Mouse (Mus musculus): ENCODE data around the gene Hmg20b. TPM values are rescaled to one million over a fixed set of nuclear protein-coding genes. Genes with fewer than 3 reads are reported as not detected.

Hmg20b gene
- total and polyA plus RNA-seq, 3 experiments: 7.9 to 39.6 (median 18.7) TPM

DNA sequence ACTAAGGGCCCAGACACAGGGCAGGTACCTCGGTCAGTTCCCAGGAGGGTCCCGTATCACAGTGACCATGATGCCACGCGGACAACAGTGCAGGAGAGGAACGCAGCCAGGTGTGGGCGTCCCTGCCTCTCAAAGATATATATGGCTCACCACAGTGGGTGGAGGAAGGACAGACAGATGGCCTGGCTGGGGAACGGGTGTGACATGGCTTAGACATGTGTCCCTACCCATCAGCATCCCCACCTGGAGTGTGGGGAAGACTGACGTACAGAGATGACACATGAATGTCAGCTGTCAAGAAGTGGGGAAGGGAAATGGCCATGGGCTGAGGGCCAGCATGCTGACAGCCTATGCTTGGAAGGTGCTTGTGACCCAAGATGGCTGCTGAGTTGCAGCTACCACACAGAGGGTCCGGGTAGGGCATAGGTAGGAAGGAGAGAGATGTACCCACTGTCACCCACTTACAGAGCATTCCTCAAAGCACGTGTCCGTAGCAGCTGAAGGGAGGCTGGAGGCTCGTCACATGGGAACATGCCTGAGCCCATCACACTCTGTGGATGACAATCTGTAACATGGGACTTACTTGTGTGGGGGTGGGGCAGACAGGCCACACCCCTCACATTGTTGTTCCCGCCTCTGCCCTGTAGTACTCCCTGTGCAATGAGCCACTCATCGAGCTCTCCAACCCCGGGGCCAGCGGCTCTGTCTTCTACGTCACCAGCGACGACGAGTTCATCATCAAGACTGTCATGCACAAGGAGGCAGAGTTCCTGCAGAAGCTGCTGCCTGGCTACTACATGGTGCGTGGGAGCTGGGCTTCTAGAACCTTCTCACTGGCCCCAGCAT is 43.2 kb downstream of the Hmg20b start:
- no peaks in the 10 kb centered on the region for H3K27me3 ChIP-seq (replicated peaks)
- peaks cover 12% of the 10 kb centered on the region for H3K79me2 ChIP-seq (replicated peaks; ENCODE audit: control insufficient read depth, extremely low read depth, insufficient read depth, poor library complexity, severe bottlenecking)
- H3K9ac ChIP-seq (ENCODE audit: insufficient read depth, low read depth): no peak overlapping the region
- in situ Hi-C loops (cut with MboI; ENCODE audit: low pct_ligation_motif_present, low pct_unique_long_range_greater_than_20kb, low sequenced_read_pairs): no loop called here
- H3K4me1 ChIP-seq (ENCODE audit: control insufficient read depth in 1 of 2, insufficient read depth in 2 of 2): peaks cover 21 to 70% of the 10 kb centered on the region in 2 experiments
- no peak overlapping the region for H3K27ac ChIP-seq (ENCODE audit: insufficient read depth, low read depth)
- no peaks in the 10 kb centered on the region for H3K9me3 ChIP-seq (replicated peaks; ENCODE audit: low read length)
- dilution Hi-C loops (cut with MboI; ENCODE audit: extremely low pct_ligation_motif_present, extremely low pct_unique_long_range_greater_than_20kb, low sequenced_read_pairs): no loop called here
- H3K4me2 ChIP-seq (ENCODE audit: insufficient read depth, low read depth, poor library complexity, severe bottlenecking): no peak overlapping the region
- H3K4me3 ChIP-seq (replicated peaks in 1 of 3; ENCODE audit: low read depth in 2 of 3, low read length in 2 of 3, poor library complexity in 1 of 3): no peak overlapping the region
- H3K36me3 ChIP-seq (replicated peaks in 1 of 2; ENCODE audit: control insufficient read depth in 1 of 2, insufficient read depth in 1 of 2, low read length in 1 of 2): peaks cover 61 to 75% of the 10 kb centered on the region in 2 experiments
- DNase-seq (ENCODE audit: extremely low read depth): no peak
- TF ChIP-seq ETS1 (conservative IDR thresholded peaks at IDR 0.05; ENCODE audit: low read depth, low read length) (peak; percentile 30; the same call in 1 of the 2 replicates), ZNF384 (IDR thresholded peaks at IDR 0.05; ENCODE audit: low read depth, low read length) (no peak)

DNA sequence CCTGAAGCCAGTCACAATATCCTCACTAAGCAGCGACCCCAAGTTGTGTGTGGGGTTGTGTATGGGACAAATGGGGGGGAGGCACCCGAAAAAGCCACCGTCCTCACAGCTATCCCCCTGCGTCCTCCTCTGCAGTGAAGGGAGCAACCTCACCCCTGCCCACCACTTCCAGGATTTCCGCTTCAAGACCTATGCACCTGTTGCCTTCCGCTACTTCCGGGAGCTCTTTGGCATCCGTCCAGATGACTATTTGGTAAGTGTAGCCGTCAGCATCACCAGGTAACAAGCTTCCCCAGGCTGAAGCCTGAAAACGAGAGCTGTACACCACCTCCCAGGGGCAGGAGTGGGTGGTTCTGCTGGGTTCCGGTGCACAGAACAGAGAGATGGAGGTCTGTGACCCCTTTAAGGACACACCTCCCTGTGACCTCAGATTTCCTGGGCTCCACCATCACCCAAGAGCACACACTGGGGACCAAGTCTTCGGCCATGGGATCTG is 44.1 kb downstream of the Hmg20b start:
- H3K79me2 ChIP-seq (replicated peaks; ENCODE audit: control insufficient read depth, extremely low read depth, insufficient read depth, poor library complexity, severe bottlenecking): peaks cover 16% of the 10 kb centered on the region
- TF ChIP-seq ETS1 (conservative IDR thresholded peaks at IDR 0.05; ENCODE audit: low read depth, low read length): no peak
- no peak for TF ChIP-seq RCOR1 (conservative IDR thresholded peaks at IDR 0.05; ENCODE audit: low read depth, low read length)
- no peak for TF ChIP-seq NRF1 (IDR thresholded peaks at IDR 0.05; ENCODE audit: low read depth, low read length)
- TF ChIP-seq SMC3 (IDR thresholded peaks at IDR 0.05; ENCODE audit: low read depth, low read length): no peak
- no peak for TF ChIP-seq RAD21 (IDR thresholded peaks at IDR 0.05; ENCODE audit: low read depth, low read length)
- no peak for TF ChIP-seq MEF2A (IDR thresholded peaks at IDR 0.05; ENCODE audit: borderline replicate concordance, low read depth, low read length)
- no peak for TF ChIP-seq USF2 (conservative IDR thresholded peaks at IDR 0.05; ENCODE audit: low read depth, low read length)
- TF ChIP-seq ZMIZ1 (IDR thresholded peaks at IDR 0.05; ENCODE audit: low read depth, low read length): no peak
- TF ChIP-seq ZC3H11A (IDR thresholded peaks at IDR 0.05; ENCODE audit: low read depth, low read length): no peak
- no peak for TF ChIP-seq BHLHE40 (IDR thresholded peaks at IDR 0.05; ENCODE audit: low read depth, low read length)
- no peak for TF ChIP-seq HCFC1 (IDR thresholded peaks at IDR 0.05; ENCODE audit: low read depth, low read length)
- TF ChIP-seq EP300 (IDR thresholded peaks at IDR 0.05; ENCODE audit: low read length): no peak
- no peak for TF ChIP-seq ZNF384 (IDR thresholded peaks at IDR 0.05; ENCODE audit: low read depth, low read length)
- TF ChIP-seq IRF4 (IDR thresholded peaks at IDR 0.05; ENCODE audit: low read depth, low read length): no peak
- TF ChIP-seq GABPA (IDR thresholded peaks at IDR 0.05; ENCODE audit: insufficient replicate concordance, low read depth, low read length): no peak
- no peak for TF ChIP-seq PAX5 (IDR thresholded peaks at IDR 0.05; ENCODE audit: low read length)
- no peak for TF ChIP-seq JUN (IDR thresholded peaks at IDR 0.05; ENCODE audit: insufficient read depth, low read depth, low read length)
- TF ChIP-seq ZKSCAN1 (IDR thresholded peaks at IDR 0.05; ENCODE audit: borderline replicate concordance, low read depth, low read length): no peak
- TF ChIP-seq POLR2AphosphoS2 (IDR thresholded peaks at IDR 0.05; ENCODE audit: low read depth, low read length): no peak
- no peak for TF ChIP-seq SIN3A (IDR thresholded peaks at IDR 0.05; ENCODE audit: low read length)
- H3K4me1 ChIP-seq (ENCODE audit: control insufficient read depth in 1 of 2, insufficient read depth in 2 of 2): peaks cover 26 to 78% of the 10 kb centered on the region in 2 experiments
- dilution Hi-C loops (cut with MboI; ENCODE audit: extremely low pct_ligation_motif_present, extremely low pct_unique_long_range_greater_than_20kb, low sequenced_read_pairs) (no loop called here), in situ Hi-C loops (cut with MboI; ENCODE audit: low pct_ligation_motif_present, low pct_unique_long_range_greater_than_20kb, low sequenced_read_pairs) (no loop called here)
- H3K9ac ChIP-seq (ENCODE audit: insufficient read depth, low read depth): no peak overlapping the region
- H3K4me3 ChIP-seq (replicated peaks in 1 of 3; ENCODE audit: low read depth in 2 of 3, low read length in 2 of 3, poor library complexity in 1 of 3): no peak overlapping the region
- DNase-seq (ENCODE audit: extremely low read depth): no peak
- H3K27me3 ChIP-seq (replicated peaks): no peaks in the 10 kb centered on the region
- H3K9me3 ChIP-seq (replicated peaks; ENCODE audit: low read length): no peaks in the 10 kb centered on the region
- no peak overlapping the region for H3K27ac ChIP-seq (ENCODE audit: insufficient read depth, low read depth)
- H3K36me3 ChIP-seq (replicated peaks in 1 of 2; ENCODE audit: control insufficient read depth in 1 of 2, insufficient read depth in 1 of 2, low read length in 1 of 2): peaks cover 53 to 71% of the 10 kb centered on the region in 2 experiments
- H3K4me2 ChIP-seq (ENCODE audit: insufficient read depth, low read depth, poor library complexity, severe bottlenecking): no peak overlapping the region
